Mouse (Mus musculus) thymus, adult 2 months (tissue): ENCODE results near the gene Duox1.

Experiments
- CTCF ChIP-seq: fragments of 200-500 bp; IDR thresholded peaks from 2 replicates; pipeline ENCODE4 v1.5.1; 2012; ENCODE audit warnings: mild to moderate bottlenecking, control low read depth, low read length, moderate library complexity, borderline replicate concordance; ENCODE audit not compliant: control insufficient read depth, poor library complexity, insufficient read depth; ENCODE audit errors: extremely low read depth
- POLR2A ChIP-seq: fragments of 200-500 bp; IDR thresholded peaks from 2 replicates; pipeline ENCODE4 v1.6.1; 2012; ENCODE audit warnings: mild to moderate bottlenecking, low read length, control low read depth, moderate library complexity; ENCODE audit not compliant: control insufficient read depth, poor library complexity, insufficient read depth; ENCODE audit errors: extremely low read depth

DNA sequence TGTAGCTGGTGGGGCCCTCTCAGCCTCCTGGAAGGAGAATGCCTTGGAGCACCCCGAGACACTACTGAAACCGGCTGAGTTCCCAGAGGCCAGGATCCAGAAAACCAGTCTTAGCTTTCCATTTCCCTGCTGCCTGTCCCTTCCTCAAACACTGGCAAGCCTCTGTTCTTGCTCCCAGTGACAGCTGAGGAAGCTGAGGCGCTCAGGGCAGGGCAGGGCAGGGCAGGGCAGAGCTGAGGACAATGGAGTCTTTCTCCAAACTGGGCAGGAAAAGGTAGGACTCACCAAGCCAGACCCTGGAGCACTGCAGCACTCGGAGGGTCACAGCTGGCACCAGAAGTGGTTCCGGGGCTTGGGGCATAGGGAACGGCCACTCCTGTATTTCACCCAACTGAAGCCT, 44.8 kb downstream of the Duox1 start:
- no peak for TF ChIP-seq CTCF
- no peak for TF ChIP-seq POLR2A
